Mouse (Mus musculus) embryonic facial prominence, embryonic 10.5 days (tissue): ENCODE data around the gene Mpped1. TPM values are rescaled to one million over a fixed set of nuclear protein-coding genes. Genes with fewer than 3 reads are reported as not detected.
A peak's percentile ranks its signal among the peaks of the same experiment; 100 is the strongest.

ENCODE experiments used
- DNase-seq: peaks from one replicate; pipeline ENCODE4 v3.0.0-alpha.2; 2017; ENCODE audit warnings: low spot score
- H3K27ac ChIP-seq: fragments of 300-500 bp; sonication (generic); replicated peaks from 2 replicates; pipeline ENCODE4 v1.5.1; 2016; ENCODE audit warnings: mild to moderate bottlenecking
- H3K27me3 ChIP-seq: fragments of 300-500 bp; sonication (generic); replicated peaks from 2 replicates; pipeline ENCODE4 v1.6.1; 2016; ENCODE audit warnings: low read depth, mild to moderate bottlenecking; ENCODE audit not compliant: poor library complexity, severe bottlenecking
- H3K36me3 ChIP-seq: fragments of 300-500 bp; sonication (generic); replicated peaks from 2 replicates; pipeline ENCODE4 v1.6.1; 2016; ENCODE audit warnings: mild to moderate bottlenecking, moderate library complexity
- H3K4me1 ChIP-seq: fragments of 300-500 bp; sonication (generic); 2 replicates; pipeline ENCODE4 v1.6.1; 2016
- H3K4me3 ChIP-seq: fragments of 300-500 bp; sonication (generic); 2 replicates; pipeline ENCODE4 v1.5.1; 2016; ENCODE audit warnings: mild to moderate bottlenecking, moderate library complexity
- H3K9me3 ChIP-seq: fragments of 300-500 bp; sonication (generic); 2 replicates; pipeline ENCODE4 v1.6.1; 2016; ENCODE audit warnings: mild to moderate bottlenecking
- WGBS: fragments of 180-500 bp; shearing (Covaris S2); methylation state at CpG from one replicate; pipeline ENCODE4 v1.1.7; 2016; 5-methylcytosine and 5-hydroxymethylcytosine counted together
- polyA plus RNA-seq: library from polyadenylated mRNA; unstranded; fragments of >200 nt; fragmentation: Nextera tagmentation; extraction: Ambion mirVana; gene quantifications from 2 replicates; pipeline ENCODE4 v1.2.1, GENCODE M21; 2016

The Mpped1 gene
- polyA plus RNA-seq, 1 experiment from 2014 or later, result 7.0 TPM

DNA sequence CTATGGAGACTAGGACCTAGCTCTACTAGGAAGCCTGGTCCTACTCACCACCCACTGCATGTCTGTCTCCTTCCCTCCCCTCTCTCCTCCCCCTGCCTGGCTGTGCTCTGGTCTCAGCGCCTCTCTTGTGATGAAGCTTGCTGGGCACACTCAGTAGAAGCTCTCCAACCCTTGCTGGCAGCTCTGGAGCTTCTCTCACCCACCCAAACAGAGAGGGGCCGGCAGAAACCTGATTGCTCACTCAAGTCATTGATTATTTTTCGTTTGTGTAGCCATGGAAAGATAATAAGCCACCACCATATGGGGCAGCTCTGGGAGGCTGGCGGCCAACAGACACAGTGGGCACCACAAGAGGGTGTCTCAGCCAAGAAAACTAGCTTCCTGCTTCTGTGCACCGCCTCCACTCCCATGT is 74.1 kb downstream of the Mpped1 start:
- Histone ChIP-seq H3K36me3 (0 out of 2 replicates have a peak, but pooled peaks cover 4% of the 10 kb centered on the region), H3K4me3 (no peak overlapping the region), H3K4me1 (no peaks in the 10 kb centered on the region), H3K27ac (no peak overlapping the region), H3K27me3 (no peaks in the 10 kb centered on the region), H3K9me3 (no peaks in the 10 kb centered on the region)
- WGBS, result 82% methylated on average over 5 of the region's 5 CpGs
- DNase-seq, result no peak

DNA sequence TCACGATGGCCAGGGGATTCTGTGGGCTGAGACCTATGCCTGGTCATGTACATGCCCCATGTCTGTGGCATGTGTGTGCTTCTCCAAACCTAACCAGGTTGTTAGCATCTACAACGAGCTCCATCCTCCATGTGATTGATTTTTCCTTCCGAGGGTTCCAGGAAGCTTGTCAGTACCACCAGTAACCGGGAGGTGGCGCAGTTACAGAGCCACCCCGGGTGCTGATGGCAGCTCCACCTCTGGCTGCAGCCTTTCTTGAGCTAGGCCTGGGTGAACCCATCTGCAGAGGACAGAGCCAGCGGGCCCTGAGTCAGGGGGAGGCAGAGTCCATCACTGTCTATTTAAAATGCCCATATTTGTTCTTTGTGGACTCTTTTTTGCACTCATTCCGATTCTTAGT is 77.9 kb downstream of the Mpped1 start:
- H3K36me3 ChIP-seq, result 0 out of 2 replicates have a peak, but pooled peaks cover 4% of the 10 kb centered on the region
- DNase-seq, result peak; percentile 69
- WGBS, result 22% methylated on average over 8 of the region's 8 CpGs
- no peak overlapping the region for H3K4me3 ChIP-seq
- no peak overlapping the region for H3K27ac ChIP-seq
- H3K9me3 ChIP-seq, result no peaks in the 10 kb centered on the region
- no peaks in the 10 kb centered on the region for H3K4me1 ChIP-seq
- no peaks in the 10 kb centered on the region for H3K27me3 ChIP-seq

DNA sequence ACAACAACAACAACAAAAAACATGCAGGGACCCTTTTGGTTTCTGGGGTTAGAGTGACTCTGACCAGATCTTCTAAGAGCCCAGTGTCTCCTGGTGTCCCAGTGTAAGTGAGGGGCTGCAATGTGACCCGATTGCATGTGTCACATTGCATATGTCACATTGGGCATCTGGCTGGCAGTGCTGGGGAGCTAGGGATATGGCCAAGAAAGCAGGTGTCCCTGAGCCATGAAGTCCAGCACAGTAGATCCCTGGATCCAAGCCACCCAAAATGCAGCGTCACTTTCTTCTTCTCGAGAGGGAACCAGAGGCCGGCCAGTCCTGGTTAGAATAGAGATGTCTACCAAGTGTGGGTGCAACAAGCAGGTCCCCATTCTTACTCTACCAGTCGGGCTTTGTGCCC is 86.4 kb downstream of the Mpped1 start:
- no peak for DNase-seq
- no peak overlapping the region for H3K4me3 ChIP-seq
- H3K9me3 ChIP-seq, result no peaks in the 10 kb centered on the region
- H3K4me1 ChIP-seq, result peaks cover 3% of the 10 kb centered on the region
- WGBS, result 92% methylated on average over 5 of the region's 5 CpGs
- H3K27me3 ChIP-seq, result peaks cover 14% of the 10 kb centered on the region
- no peak overlapping the region for H3K27ac ChIP-seq
- H3K36me3 ChIP-seq, result no peaks in the 10 kb centered on the region

DNA sequence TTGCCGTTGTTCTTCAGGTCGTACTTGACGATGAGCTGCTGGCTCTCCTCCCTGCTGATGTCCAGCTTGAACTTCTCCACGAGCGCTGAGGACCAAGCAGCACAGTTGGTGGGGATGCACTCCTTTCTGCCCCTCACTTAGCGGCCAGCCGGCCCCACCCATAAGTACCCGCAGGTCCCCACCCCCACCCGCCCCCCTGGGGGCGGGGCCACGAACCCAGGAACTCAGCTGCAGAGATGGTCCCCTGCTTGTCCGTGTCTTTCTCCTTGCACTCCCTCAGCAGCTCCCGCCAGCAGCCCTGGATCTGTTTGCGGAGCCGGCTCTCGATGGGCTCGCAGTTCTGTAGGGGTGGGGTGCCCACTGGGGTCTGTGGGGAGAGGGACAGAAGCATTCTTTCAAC is 91.7 kb downstream of the Mpped1 start:
- DNase-seq, result peak; percentile 23
- peaks cover 17% of the 10 kb centered on the region for H3K4me1 ChIP-seq
- H3K4me3 ChIP-seq, result peak overlapping the region; percentile 35
- no peak overlapping the region for H3K27ac ChIP-seq
- WGBS, result 13% methylated on average over 17 of the region's 17 CpGs
- no peaks in the 10 kb centered on the region for H3K9me3 ChIP-seq
- no peaks in the 10 kb centered on the region for H3K36me3 ChIP-seq
- peaks cover 25% of the 10 kb centered on the region for H3K27me3 ChIP-seq

DNA sequence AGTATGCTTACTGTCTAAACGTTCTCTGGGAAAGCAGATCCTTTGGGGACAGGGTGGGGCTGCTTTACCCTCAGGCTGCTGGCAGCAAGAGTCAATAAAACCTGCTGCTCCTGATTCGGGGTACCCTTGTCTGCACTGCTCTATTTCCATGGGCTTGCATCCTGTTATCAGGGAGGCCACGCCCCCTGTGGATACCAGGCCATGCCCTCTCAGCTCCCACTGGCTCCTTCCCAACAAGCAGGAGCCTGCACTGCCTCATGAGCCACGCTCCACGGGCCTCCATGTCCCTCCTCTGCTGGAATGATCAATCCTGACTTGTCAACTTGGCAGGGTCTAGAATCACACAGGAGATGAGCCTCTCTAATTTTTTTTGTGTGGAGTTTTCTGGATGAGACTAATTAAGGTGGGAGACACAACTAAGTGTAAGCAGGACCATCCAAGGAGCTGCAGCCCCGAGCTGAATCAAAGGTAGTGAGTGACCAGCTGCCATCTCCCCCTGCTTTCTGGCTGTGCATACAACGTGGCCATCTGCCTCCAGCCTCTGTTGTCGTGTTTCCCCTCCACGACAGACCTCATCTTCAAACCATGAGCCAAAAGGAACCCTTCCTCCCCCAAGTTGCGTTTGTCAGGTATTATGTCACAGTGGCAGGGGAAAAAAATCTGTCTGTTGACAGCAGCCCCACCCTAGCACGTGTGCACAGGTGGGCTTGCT is 98.0 kb downstream of the Mpped1 start:
- DNase-seq, result no peak
- Histone ChIP-seq H3K27me3 (no peaks in the 10 kb centered on the region; the same call in 1 of the 2 replicates), H3K9me3 (no peaks in the 10 kb centered on the region), H3K4me3 (no peak overlapping the region), H3K4me1 (peaks cover 8% of the 10 kb centered on the region; the same call in 1 of the 2 replicates), H3K36me3 (no peaks in the 10 kb centered on the region), H3K27ac (no peak overlapping the region)
- WGBS, result 58% methylated on average over 11 of the region's 11 CpGs

DNA sequence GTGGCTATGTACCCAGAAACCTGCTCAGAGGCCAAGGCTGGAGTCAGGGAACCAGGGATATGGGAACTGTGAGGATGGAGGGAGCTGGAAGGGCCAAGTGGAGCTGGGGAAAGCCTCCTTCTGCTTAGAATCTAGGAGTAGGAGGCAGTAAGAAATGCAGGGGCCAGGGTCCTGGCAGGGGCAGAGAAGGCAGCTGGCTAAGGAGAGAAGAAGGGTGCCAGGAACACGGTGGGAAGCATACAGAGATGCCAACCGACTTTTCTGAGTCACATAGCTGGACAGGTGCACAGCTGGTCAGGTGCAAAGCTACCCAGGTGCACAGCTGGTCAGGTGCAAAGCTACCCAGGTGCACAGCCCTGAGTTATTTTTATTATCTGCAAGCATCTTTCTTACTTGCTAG is 98.6 kb downstream of the Mpped1 start:
- Histone ChIP-seq H3K27ac (no peak overlapping the region), H3K9me3 (no peaks in the 10 kb centered on the region), H3K4me3 (no peak overlapping the region), H3K36me3 (no peaks in the 10 kb centered on the region), H3K4me1 (peaks cover 8% of the 10 kb centered on the region; the same call in 1 of the 2 replicates), H3K27me3 (no peaks in the 10 kb centered on the region; the same call in 1 of the 2 replicates)
- WGBS, result 83% methylated on average over 2 of the region's 2 CpGs
- DNase-seq, result no peak

DNA sequence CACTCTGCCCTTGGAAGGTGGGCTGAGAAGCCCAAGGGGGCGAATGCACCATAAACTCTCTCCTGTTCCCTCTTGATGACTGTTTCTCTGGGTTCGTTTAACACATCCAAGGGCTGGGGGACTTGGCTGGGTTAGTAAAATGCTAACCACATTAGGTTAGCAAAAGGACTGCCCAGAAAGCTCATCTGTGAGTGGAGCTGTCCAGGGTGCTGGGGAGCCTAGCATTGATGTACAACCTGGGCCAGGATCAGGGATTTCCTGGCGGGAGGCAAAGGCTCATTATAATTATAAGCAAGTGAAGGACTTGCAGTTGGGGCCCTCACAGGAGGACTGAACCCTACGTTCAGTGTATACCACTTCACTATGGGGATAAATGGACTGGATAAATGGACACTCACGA is 100.6 kb downstream of the Mpped1 start:
- no peaks in the 10 kb centered on the region for H3K27me3 ChIP-seq

DNA sequence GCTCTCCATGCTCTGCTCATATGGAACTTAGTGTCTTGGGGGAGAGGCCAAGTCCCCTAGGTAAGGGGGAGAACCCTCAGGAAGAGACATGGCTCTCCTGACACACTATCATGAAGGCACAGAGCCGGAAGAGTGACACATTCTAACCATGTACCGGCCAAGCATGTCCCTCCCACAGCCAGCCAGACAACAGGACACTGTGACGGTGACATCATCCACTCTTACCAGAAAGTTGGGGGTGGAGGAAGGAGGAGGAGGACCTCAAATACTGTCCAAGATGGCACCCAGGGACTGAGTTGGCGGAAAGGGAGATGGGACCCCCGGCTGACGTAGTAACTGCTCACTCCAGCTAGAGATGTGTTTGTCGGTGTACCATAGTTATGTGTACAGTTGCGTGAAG is 104.6 kb downstream of the Mpped1 start:
- H3K4me3 ChIP-seq, result no peak overlapping the region
- no peaks in the 10 kb centered on the region for H3K36me3 ChIP-seq
- no peaks in the 10 kb centered on the region for H3K9me3 ChIP-seq
- peaks cover 5% of the 10 kb centered on the region; the same call in 1 of the 2 replicates for H3K4me1 ChIP-seq
- no peak for DNase-seq
- no peaks in the 10 kb centered on the region for H3K27me3 ChIP-seq
- H3K27ac ChIP-seq, result no peak overlapping the region
- WGBS, result 92% methylated on average over 8 of the region's 8 CpGs

More for the DNA sequence above, 100.6 kb downstream of the Mpped1 start:
- 23% methylated on average over 5 of the region's 5 CpGs for WGBS
- Histone ChIP-seq H3K4me3 (no peak overlapping the region), H3K9me3 (no peaks in the 10 kb centered on the region), H3K27ac (no peak overlapping the region), H3K36me3 (no peaks in the 10 kb centered on the region), H3K4me1 (peaks cover 8% of the 10 kb centered on the region; the same call in 1 of the 2 replicates)
- peak; percentile 83 for DNase-seq

GRCm38 (mm10) chr15:83884291-83884690 is 105.0 kb downstream of the Mpped1 start:
- no peaks in the 10 kb centered on the region for H3K36me3 ChIP-seq

DNA sequence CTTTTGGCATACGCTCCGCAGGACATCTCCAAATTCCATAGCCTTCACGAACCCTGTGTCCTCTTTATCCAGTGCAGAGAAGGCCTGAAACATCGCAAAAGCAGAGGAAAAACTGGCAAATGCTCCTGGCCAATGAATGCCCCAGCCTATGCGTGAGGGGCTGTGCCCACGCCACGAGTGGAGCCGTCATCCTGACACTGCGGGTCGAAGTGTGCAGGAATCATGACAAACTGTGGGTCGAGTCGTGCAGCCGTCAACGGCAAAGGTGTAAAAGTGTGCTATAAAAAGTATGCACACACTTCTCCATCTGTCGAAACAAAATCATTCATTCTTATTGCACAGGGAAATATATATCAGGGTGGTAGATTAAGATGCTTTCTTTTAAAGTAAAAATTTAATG is 113.6 kb downstream of the Mpped1 start:
- Histone ChIP-seq H3K27me3 (0 out of 2 replicates have a peak, but pooled peaks cover 4% of the 10 kb centered on the region), H3K4me3 (no peak overlapping the region), H3K36me3 (no peaks in the 10 kb centered on the region), H3K4me1 (0 out of 2 replicates have a peak, but pooled peaks cover 4% of the 10 kb centered on the region), H3K9me3 (no peaks in the 10 kb centered on the region), H3K27ac (no peak overlapping the region)
- no peak for DNase-seq
- 88% methylated on average over 15 of the region's 15 CpGs for WGBS

More at GRCm38 (mm10) chr15:83884291-83884690, 105.0 kb downstream of the Mpped1 start:
- H3K4me3 ChIP-seq, result no peak overlapping the region
- 92% methylated on average over 9 of the region's 9 CpGs for WGBS
- H3K27me3 ChIP-seq, result no peaks in the 10 kb centered on the region
- H3K4me1 ChIP-seq, result peaks cover 5% of the 10 kb centered on the region; the same call in 1 of the 2 replicates
- no peaks in the 10 kb centered on the region for H3K9me3 ChIP-seq
- no peak overlapping the region for H3K27ac ChIP-seq
- no peak for DNase-seq

DNA sequence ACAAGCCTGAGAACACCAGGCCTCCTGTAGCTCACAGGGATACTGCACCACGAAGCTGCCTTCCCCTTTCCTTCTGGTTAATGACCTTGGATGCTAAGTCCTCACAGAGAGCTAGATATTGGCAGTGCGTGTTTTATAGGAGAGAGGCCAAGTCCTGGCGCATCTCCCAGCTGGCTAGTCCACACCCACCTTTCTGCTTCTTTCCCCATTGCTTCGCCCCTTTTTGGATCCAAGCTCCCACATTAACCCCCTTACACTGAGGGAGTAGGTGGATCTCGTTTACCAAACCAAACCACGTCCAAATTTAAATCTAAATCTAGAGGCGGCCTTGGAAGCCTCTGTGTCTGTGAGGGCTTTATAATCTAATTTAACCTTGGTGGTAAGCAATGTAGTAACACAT is 115.0 kb downstream of the Mpped1 start:
- Histone ChIP-seq H3K4me3 (no peak overlapping the region), H3K27ac (no peak overlapping the region), H3K9me3 (no peaks in the 10 kb centered on the region), H3K4me1 (peaks cover 5% of the 10 kb centered on the region), H3K27me3 (0 out of 2 replicates have a peak, but pooled peaks cover 4% of the 10 kb centered on the region), H3K36me3 (no peaks in the 10 kb centered on the region)
- DNase-seq, result no peak
- 84% methylated on average over 7 of the region's 7 CpGs for WGBS

DNA sequence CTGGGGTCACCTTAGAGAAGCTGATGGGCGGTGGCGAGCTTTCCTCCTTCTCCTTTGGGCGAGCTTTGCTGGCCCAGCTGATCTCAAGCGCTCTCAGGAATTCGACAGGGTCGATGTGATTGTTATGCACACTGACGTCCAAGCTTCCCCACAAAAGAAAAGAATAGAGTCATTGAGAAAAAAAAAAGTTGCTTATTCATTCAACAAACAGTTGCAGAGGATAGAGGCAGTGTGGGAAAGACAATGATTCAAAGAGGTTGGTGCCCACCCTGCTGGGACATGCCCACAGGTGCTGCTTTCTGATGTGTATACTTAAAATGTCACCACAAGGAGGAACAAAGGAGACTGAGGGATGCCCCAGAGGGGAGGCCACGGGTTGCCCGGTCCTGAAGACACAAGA is 116.7 kb downstream of the Mpped1 start:
- 0 out of 2 replicates have a peak, but pooled peaks cover 4% of the 10 kb centered on the region for H3K27me3 ChIP-seq
- H3K4me1 ChIP-seq, result peaks cover 9% of the 10 kb centered on the region
- H3K9me3 ChIP-seq, result no peaks in the 10 kb centered on the region
- no peak overlapping the region for H3K27ac ChIP-seq
- DNase-seq, result no peak
- WGBS, result 18% methylated on average over 9 of the region's 9 CpGs
- H3K36me3 ChIP-seq, result no peaks in the 10 kb centered on the region
- no peak overlapping the region for H3K4me3 ChIP-seq

DNA sequence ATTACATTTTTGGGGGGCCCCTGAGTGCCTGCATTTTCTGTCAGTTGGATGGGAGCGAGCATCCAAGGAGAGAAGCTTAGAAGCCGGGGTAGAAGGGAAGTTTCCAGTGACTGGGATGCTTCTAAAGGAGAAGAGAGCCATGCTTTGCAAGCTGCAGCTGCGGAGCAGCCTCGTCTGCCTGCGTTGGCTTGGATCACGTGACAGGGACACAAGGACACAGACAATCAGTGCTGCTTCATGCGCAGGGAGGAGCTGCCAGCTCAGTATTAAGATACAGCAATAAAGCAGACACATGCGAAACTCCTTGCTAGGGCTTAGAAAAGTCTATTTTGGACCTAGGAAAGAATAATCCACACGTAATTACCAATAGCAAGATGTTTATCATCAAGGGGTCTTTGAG is 118.0 kb downstream of the Mpped1 start:
- 61% methylated on average over 9 of the region's 9 CpGs for WGBS
- no peaks in the 10 kb centered on the region for H3K9me3 ChIP-seq
- no peak for DNase-seq
- 0 out of 2 replicates have a peak, but pooled peaks cover 4% of the 10 kb centered on the region for H3K27me3 ChIP-seq
- H3K36me3 ChIP-seq, result no peaks in the 10 kb centered on the region
- H3K4me3 ChIP-seq, result no peak overlapping the region
- H3K27ac ChIP-seq, result no peak overlapping the region
- H3K4me1 ChIP-seq, result peaks cover 12% of the 10 kb centered on the region
